Mouse (Mus musculus): Measurements from ENCODE around the gene Nf2. TPM values are rescaled to one million over a fixed set of nuclear protein-coding genes. Genes with fewer than 3 reads are reported as not detected.
A peak's percentile ranks its signal among the peaks of the same experiment; 100 is the strongest.

Nf2 gene
- polyA plus RNA-seq, 1 experiment, result 51.1 TPM

DNA sequence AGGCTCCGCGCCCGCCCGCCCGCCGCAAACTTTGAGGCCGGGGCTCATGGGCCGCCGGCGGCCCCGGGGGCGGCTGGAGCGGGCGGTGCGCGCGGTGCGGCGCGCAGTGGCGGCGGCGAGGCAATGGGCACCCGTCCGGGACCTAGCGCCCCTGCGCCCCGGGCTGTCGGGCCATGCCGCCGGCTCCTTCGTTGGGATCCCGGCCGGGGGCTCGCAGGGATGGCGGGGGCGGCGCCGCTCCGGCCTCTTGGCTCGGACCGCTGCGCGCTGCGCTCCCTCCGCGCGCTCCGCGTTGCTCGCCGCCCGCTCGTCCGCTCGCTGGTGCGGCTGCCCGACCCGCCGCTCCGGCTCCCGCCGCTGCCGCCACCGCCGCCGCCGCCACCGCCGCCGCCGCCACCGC is 102.6 kb downstream of the Nf2 start, which contains the start of gene Cabp7:
Gene Cabp7, minus strand, starts transcription at position 46 of the 400 bp plus-strand sequence.
- peaks cover 77% of the 10 kb centered on the region for H3K27me3 ChIP-seq (ENCODE audit: control insufficient read depth, insufficient read depth, insufficient read length)
- no peak within 1 kb of the TSS for H3ac ChIP-seq (ENCODE audit: control insufficient read depth, insufficient read length)
- H3K4me2 ChIP-seq (ENCODE audit: low read depth), result no peak within 1 kb of the TSS
- H3K79me2 ChIP-seq (ENCODE audit: control insufficient read depth, insufficient read depth), result no peaks in the 10 kb centered on the region
- TF ChIP-seq TCF3 (IDR thresholded peaks at IDR 0.05; ENCODE audit: insufficient read length, low read depth) (no peak), REST (IDR thresholded peaks at IDR 0.05; ENCODE audit: insufficient read depth, insufficient read length) (no peak), SRF (IDR thresholded peaks at IDR 0.05; ENCODE audit: control insufficient read depth, insufficient read length, low read depth) (no peak), MYOD1 (IDR thresholded peaks at IDR 0.05; ENCODE audit: control insufficient read depth in 1 of 3, insufficient read length in 2 of 3, low read depth in 2 of 3) (no peak), MAX (IDR thresholded peaks at IDR 0.05; ENCODE audit: low read depth) (no peak), MYOG (IDR thresholded peaks at IDR 0.05; ENCODE audit: control insufficient read depth in 1 of 3, insufficient read depth in 1 of 3, insufficient read length in 2 of 3, low read depth in 2 of 3) (no peak), CEBPB (IDR thresholded peaks at IDR 0.05; ENCODE audit: insufficient read depth, poor library complexity, severe bottlenecking) (no peak), POLR2AphosphoS2 (IDR thresholded peaks at IDR 0.05; ENCODE audit: insufficient read length, low read depth) (no peak), TCF12 (IDR thresholded peaks at IDR 0.05; ENCODE audit: insufficient read depth, poor library complexity, severe bottlenecking) (no peak), USF1 (IDR thresholded peaks at IDR 0.05; ENCODE audit: low read depth) (no peak), E2F4 (IDR thresholded peaks at IDR 0.05; ENCODE audit: insufficient read depth) (no peak), POLR2A (IDR thresholded peaks at IDR 0.05; ENCODE audit: insufficient read length, low read depth) (no peak)
- no peaks in the 10 kb centered on the region for H3K36me3 ChIP-seq (ENCODE audit: control insufficient read depth, insufficient read depth)
- no peak within 1 kb of the TSS for H3K4me3 ChIP-seq

DNA sequence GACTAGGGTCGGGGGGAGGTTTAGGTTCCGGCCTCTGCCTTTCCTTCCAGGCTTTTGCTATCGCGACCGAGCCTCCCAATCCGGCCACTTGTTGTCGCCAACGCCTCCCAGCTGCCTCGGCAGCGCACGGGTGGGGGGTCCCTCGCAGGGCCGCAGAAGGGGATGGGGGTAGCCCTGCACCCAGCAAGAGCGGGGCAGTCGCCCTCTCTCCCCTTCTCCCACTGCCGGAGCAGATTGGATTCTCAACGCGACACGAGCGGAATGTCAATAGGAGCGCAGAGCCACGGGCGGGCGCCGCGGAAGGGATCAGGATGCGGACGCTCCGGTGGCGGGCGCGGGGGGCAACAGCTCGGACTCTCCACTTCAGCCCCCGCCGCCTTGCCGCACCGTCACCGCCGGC is 103.4 kb downstream of the Nf2 start:
- Histone ChIP-seq H3K27me3 (ENCODE audit: control insufficient read depth, insufficient read depth, insufficient read length) (peaks cover 83% of the 10 kb centered on the region), H3K4me3 (no peak overlapping the region), H3ac (ENCODE audit: control insufficient read depth, insufficient read length) (no peak overlapping the region), H3K36me3 (ENCODE audit: control insufficient read depth, insufficient read depth) (no peaks in the 10 kb centered on the region), H3K79me2 (ENCODE audit: control insufficient read depth, insufficient read depth) (no peaks in the 10 kb centered on the region), H3K4me2 (ENCODE audit: low read depth) (no peak overlapping the region)
- TF ChIP-seq SRF (IDR thresholded peaks at IDR 0.05; ENCODE audit: control insufficient read depth, insufficient read length, low read depth), result no peak
- TF ChIP-seq TCF12 (IDR thresholded peaks at IDR 0.05; ENCODE audit: insufficient read depth, poor library complexity, severe bottlenecking), result no peak
- no peak for TF ChIP-seq POLR2AphosphoS2 (IDR thresholded peaks at IDR 0.05; ENCODE audit: insufficient read length, low read depth)
- no peak for TF ChIP-seq E2F4 (IDR thresholded peaks at IDR 0.05; ENCODE audit: insufficient read depth)
- TF ChIP-seq MAX (IDR thresholded peaks at IDR 0.05; ENCODE audit: low read depth), result no peak
- TF ChIP-seq CEBPB (IDR thresholded peaks at IDR 0.05; ENCODE audit: insufficient read depth, poor library complexity, severe bottlenecking), result no peak
- no peak for TF ChIP-seq POLR2A (IDR thresholded peaks at IDR 0.05; ENCODE audit: insufficient read length, low read depth)
- no peak for TF ChIP-seq MYOD1 (IDR thresholded peaks at IDR 0.05; ENCODE audit: control insufficient read depth in 1 of 3, insufficient read length in 2 of 3, low read depth in 2 of 3)
- no peak for TF ChIP-seq TCF3 (IDR thresholded peaks at IDR 0.05; ENCODE audit: insufficient read length, low read depth)
- TF ChIP-seq MYOG (IDR thresholded peaks at IDR 0.05; ENCODE audit: control insufficient read depth in 1 of 3, insufficient read depth in 1 of 3, insufficient read length in 2 of 3, low read depth in 2 of 3), result no peak
- TF ChIP-seq USF1 (IDR thresholded peaks at IDR 0.05; ENCODE audit: low read depth), result no peak
- TF ChIP-seq REST (IDR thresholded peaks at IDR 0.05; ENCODE audit: insufficient read depth, insufficient read length), result no peak

DNA sequence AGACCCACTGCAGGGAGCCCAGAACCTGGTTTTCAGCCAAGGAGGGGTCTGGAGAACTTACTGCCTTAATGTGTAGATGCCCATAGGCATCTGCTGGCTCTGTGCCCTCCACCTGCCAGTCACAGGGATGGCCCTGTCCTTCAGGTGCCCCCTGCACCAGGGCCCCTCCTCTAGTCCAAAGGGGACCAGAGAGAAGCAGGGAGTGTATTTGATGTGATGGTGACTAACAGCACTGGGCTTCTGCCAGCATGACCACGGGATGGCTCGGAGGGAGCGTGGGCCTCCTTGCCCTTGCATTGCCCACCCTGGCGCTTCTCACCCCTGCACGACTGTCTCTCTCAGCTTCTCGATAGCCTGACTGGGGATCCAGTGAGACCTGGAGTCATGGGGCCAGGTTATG is 104.6 kb downstream of the Nf2 start:
- H3K4me2 ChIP-seq (ENCODE audit: low read depth), result no peak overlapping the region
- no peaks in the 10 kb centered on the region for H3K36me3 ChIP-seq (ENCODE audit: control insufficient read depth, insufficient read depth)
- no peak overlapping the region for H3ac ChIP-seq (ENCODE audit: control insufficient read depth, insufficient read length)
- no peak overlapping the region for H3K4me3 ChIP-seq
- no peak for TF ChIP-seq SRF (IDR thresholded peaks at IDR 0.05; ENCODE audit: control insufficient read depth, insufficient read length, low read depth)
- TF ChIP-seq E2F4 (IDR thresholded peaks at IDR 0.05; ENCODE audit: insufficient read depth), result no peak
- TF ChIP-seq POLR2AphosphoS2 (IDR thresholded peaks at IDR 0.05; ENCODE audit: insufficient read length, low read depth), result no peak
- TF ChIP-seq TCF3 (IDR thresholded peaks at IDR 0.05; ENCODE audit: insufficient read length, low read depth), result no peak
- no peak for TF ChIP-seq POLR2A (IDR thresholded peaks at IDR 0.05; ENCODE audit: insufficient read length, low read depth)
- H3K27me3 ChIP-seq (ENCODE audit: control insufficient read depth, insufficient read depth, insufficient read length), result peaks cover 92% of the 10 kb centered on the region
- no peaks in the 10 kb centered on the region for H3K79me2 ChIP-seq (ENCODE audit: control insufficient read depth, insufficient read depth)

DNA sequence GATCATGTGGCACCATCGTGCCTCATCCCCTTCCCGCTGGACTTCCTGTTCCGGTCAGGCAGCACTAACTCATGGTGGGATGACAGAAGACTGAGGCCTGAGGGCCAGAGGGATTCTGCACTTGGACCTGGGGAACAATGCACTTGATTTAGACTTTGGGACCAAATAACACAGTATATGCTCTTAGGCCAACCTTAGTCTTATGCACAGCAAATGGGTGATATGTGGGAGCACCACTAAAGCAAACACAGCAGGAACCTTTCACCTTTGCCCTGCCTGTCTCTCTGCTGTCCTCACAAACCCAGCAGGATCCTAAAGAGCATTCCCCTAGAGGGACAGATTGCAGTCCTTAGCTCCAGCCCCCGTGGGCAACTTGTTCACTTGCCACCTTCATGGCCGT is 108.6 kb downstream of the Nf2 start:
- no peaks in the 10 kb centered on the region for H3K79me2 ChIP-seq (ENCODE audit: control insufficient read depth, insufficient read depth)
- peaks cover 58% of the 10 kb centered on the region for H3K27me3 ChIP-seq (ENCODE audit: control insufficient read depth, insufficient read depth, insufficient read length)
- no peak overlapping the region for H3ac ChIP-seq (ENCODE audit: control insufficient read depth, insufficient read length)
- TF ChIP-seq USF1 (IDR thresholded peaks at IDR 0.05; ENCODE audit: low read depth) (no peak), TCF3 (IDR thresholded peaks at IDR 0.05; ENCODE audit: insufficient read length, low read depth) (no peak), TCF12 (IDR thresholded peaks at IDR 0.05; ENCODE audit: insufficient read depth, poor library complexity, severe bottlenecking) (no peak), MAX (IDR thresholded peaks at IDR 0.05; ENCODE audit: low read depth) (no peak), CEBPB (IDR thresholded peaks at IDR 0.05; ENCODE audit: insufficient read depth, poor library complexity, severe bottlenecking) (no peak), SRF (IDR thresholded peaks at IDR 0.05; ENCODE audit: control insufficient read depth, insufficient read length, low read depth) (no peak), POLR2AphosphoS2 (IDR thresholded peaks at IDR 0.05; ENCODE audit: insufficient read length, low read depth) (no peak), E2F4 (IDR thresholded peaks at IDR 0.05; ENCODE audit: insufficient read depth) (no peak), MYOD1 (IDR thresholded peaks at IDR 0.05; ENCODE audit: control insufficient read depth in 1 of 3, insufficient read length in 2 of 3, low read depth in 2 of 3) (no peak), POLR2A (IDR thresholded peaks at IDR 0.05; ENCODE audit: insufficient read length, low read depth) (no peak), MYOG (IDR thresholded peaks at IDR 0.05; ENCODE audit: control insufficient read depth in 1 of 3, insufficient read depth in 1 of 3, insufficient read length in 2 of 3, low read depth in 2 of 3) (no peak)
- H3K36me3 ChIP-seq (ENCODE audit: control insufficient read depth, insufficient read depth), result no peaks in the 10 kb centered on the region
- H3K4me3 ChIP-seq, result no peak overlapping the region
- H3K4me2 ChIP-seq (ENCODE audit: low read depth), result no peak overlapping the region

DNA sequence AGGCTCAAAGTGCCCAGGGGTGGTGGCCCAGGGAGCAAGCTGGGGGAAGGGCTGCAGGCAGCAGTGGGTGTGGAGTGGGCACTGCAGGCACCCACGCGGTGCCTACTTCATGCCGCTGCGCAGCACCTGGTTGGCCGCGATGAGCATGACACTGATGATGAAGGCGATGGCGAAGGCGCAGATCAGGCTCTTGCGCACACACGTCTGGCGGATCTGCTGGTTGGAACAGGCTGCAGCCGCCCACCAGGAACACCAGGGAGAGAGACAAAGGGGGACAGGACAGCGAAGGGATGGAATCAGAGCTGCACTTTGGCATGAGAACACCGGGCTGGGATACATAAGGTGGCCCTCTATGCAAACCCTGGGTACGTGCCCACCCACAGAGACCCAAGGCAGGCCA is 110.6 kb downstream of the Nf2 start:
- Histone ChIP-seq H3K36me3 (ENCODE audit: control insufficient read depth, insufficient read depth) (no peaks in the 10 kb centered on the region), H3K79me2 (ENCODE audit: control insufficient read depth, insufficient read depth) (no peaks in the 10 kb centered on the region), H3K4me3 (no peak overlapping the region), H3ac (ENCODE audit: control insufficient read depth, insufficient read length) (no peak overlapping the region), H3K4me2 (ENCODE audit: low read depth) (no peak overlapping the region), H3K27me3 (ENCODE audit: control insufficient read depth, insufficient read depth, insufficient read length) (peaks cover 37% of the 10 kb centered on the region)
- TF ChIP-seq POLR2A (IDR thresholded peaks at IDR 0.05; ENCODE audit: insufficient read length, low read depth) (peak; percentile 12), POLR2AphosphoS2 (IDR thresholded peaks at IDR 0.05; ENCODE audit: insufficient read length, low read depth) (no peak)

Data from myocyte (in vitro differentiated cells).